Mouse (Mus musculus) forebrain, postnatal 0 days (tissue): ENCODE measurements around the gene Cacna1d. TPM values are rescaled to one million over a fixed set of nuclear protein-coding genes. Genes with fewer than 3 reads are reported as not detected.

Experiments used
- ATAC-seq: fragments of 200-750 bp; cut with Nextera tagmentation; 2 replicates; pipeline ENCODE4 v1.8.0; 2017; ENCODE audit warnings: mild to moderate bottlenecking, moderate library complexity
- DNase-seq: peaks from one replicate; pipeline ENCODE4 v3.0.0-alpha.2; 2015
- H3K27ac ChIP-seq: fragments of 300-500 bp; sonication (generic); 2 replicates; pipeline ENCODE4 v1.5.1; 2014; ENCODE audit warnings: low read depth, mild to moderate bottlenecking, antibody characterized with exemption, low read length, moderate library complexity, mixed read lengths
- H3K27me3 ChIP-seq: fragments of 300-500 bp; sonication (generic); 2 replicates; pipeline ENCODE4 v1.6.1; 2014; ENCODE audit warnings: mild to moderate bottlenecking, low read length, mixed read lengths; ENCODE audit not compliant: insufficient read depth
- H3K36me3 ChIP-seq: fragments of 300-500 bp; sonication (generic); 2 replicates; pipeline ENCODE4 v1.6.1; 2014; ENCODE audit warnings: mild to moderate bottlenecking, moderate library complexity; ENCODE audit not compliant: insufficient read depth
- H3K4me1 ChIP-seq: fragments of 300-500 bp; sonication (generic); 2 replicates; pipeline ENCODE4 v1.6.1; 2014; ENCODE audit warnings: antibody characterized with exemption; ENCODE audit not compliant: insufficient read depth
- H3K4me2 ChIP-seq: fragments of 300-500 bp; sonication (generic); 2 replicates; pipeline ENCODE4 v1.6.1; 2014; ENCODE audit warnings: low read depth, mild to moderate bottlenecking, moderate library complexity
- H3K4me3 ChIP-seq: fragments of 300-500 bp; sonication (generic); 2 replicates; pipeline ENCODE4 v1.5.1; 2014; ENCODE audit warnings: low read depth, low read length, mixed read lengths
- H3K9ac ChIP-seq: fragments of 300-500 bp; sonication (generic); 2 replicates; pipeline ENCODE4 v1.6.1; 2014; ENCODE audit warnings: mild to moderate bottlenecking
- H3K9me3 ChIP-seq: fragments of 300-500 bp; sonication (generic); 2 replicates; pipeline ENCODE4 v1.6.1; 2016; ENCODE audit warnings: low read length
- CTCF ChIP-seq: sonication (generic); IDR thresholded peaks from 2 replicates; pipeline ENCODE4 v1.5.1; 2016; ENCODE audit warnings: antibody characterized with exemption, control low read depth, low read depth
- WGBS: fragments of 180-500 bp; shearing (Covaris S2); extraction: QIAGEN DNeasy Blood & Tissue Kit; methylation state at CpG from one replicate; pipeline ENCODE4 v1.1.7; 2014; 5-methylcytosine and 5-hydroxymethylcytosine counted together
- polyA plus RNA-seq: library from polyadenylated mRNA; unstranded; fragments of >200 nt; fragmentation: Nextera tagmentation; extraction: Ambion mirVana; gene quantifications from 2 replicates; pipeline ENCODE4 v1.2.1, GENCODE M21; 2015
- total RNA-seq: library from RNA; depleted of rRNA; stranded (reverse); fragments of >200 nt; gene quantifications from 2 replicates; pipeline ENCODE4 v1.2.3, GENCODE M21; 2014

Cacna1d gene
- total and polyA plus RNA-seq, 2 experiments from 2014 or later: 7.2 to 31.3 TPM

GRCm38 (mm10) chr14:30528392-30528791 lies 37.1 kb upstream of the Cacna1d start:
- TF ChIP-seq CTCF: no peak
- Histone ChIP-seq H3K9ac (no peak overlapping the region), H3K27ac (no peak overlapping the region), H3K9me3 (no peaks in the 10 kb centered on the region), H3K36me3 (peaks cover 41% of the 10 kb centered on the region), H3K4me1 (0 out of 2 replicates have a peak, but pooled peaks cover 3% of the 10 kb centered on the region), H3K4me3 (no peak overlapping the region), H3K27me3 (no peaks in the 10 kb centered on the region), H3K4me2 (no peak overlapping the region)
- DNase-seq (no peak), ATAC-seq (no peak)
- 88% methylated on average over 10 of the region's 10 CpGs for WGBS

- ATAC-seq (no peak), DNase-seq (no peak)
- 73% methylated on average over 6 of the region's 6 CpGs for WGBS
- no peaks in the 10 kb centered on the region for H3K4me1 ChIP-seq
- no peaks in the 10 kb centered on the region for H3K9me3 ChIP-seq
- no peak overlapping the region for H3K4me2 ChIP-seq
- H3K27me3 ChIP-seq: no peaks in the 10 kb centered on the region
- no peak for TF ChIP-seq CTCF
- no peak overlapping the region for H3K9ac ChIP-seq
- peaks cover 90% of the 10 kb centered on the region for H3K36me3 ChIP-seq
- no peak overlapping the region for H3K27ac ChIP-seq
- no peak overlapping the region for H3K4me3 ChIP-seq
Measured at GRCm38 (mm10) chr14:30523356-30523755, 32.1 kb upstream of the Cacna1d start.

- Histone ChIP-seq H3K4me3 (no peak overlapping the region), H3K4me1 (no peaks in the 10 kb centered on the region), H3K4me2 (no peak overlapping the region), H3K9ac (no peak overlapping the region), H3K9me3 (no peaks in the 10 kb centered on the region), H3K27ac (no peak overlapping the region), H3K27me3 (no peaks in the 10 kb centered on the region), H3K36me3 (peaks cover 67% of the 10 kb centered on the region)
- ATAC-seq: no peak
- 73% methylated on average over 5 of the region's 5 CpGs for WGBS
- no peak for TF ChIP-seq CTCF
- DNase-seq: no peak
Measured at GRCm38 (mm10) chr14:30519323-30519722, 28.1 kb upstream of the Cacna1d start.

GRCm38 (mm10) chr14:30515931-30516723 lies 24.9 kb upstream of the Cacna1d start:
- peak; percentile 71 for ATAC-seq
- Histone ChIP-seq H3K27me3 (no peaks in the 10 kb centered on the region), H3K4me3 (no peak overlapping the region), H3K27ac (no peak overlapping the region), H3K4me2 (no peak overlapping the region), H3K9me3 (no peaks in the 10 kb centered on the region), H3K4me1 (no peaks in the 10 kb centered on the region), H3K9ac (no peak overlapping the region), H3K36me3 (peaks cover 51% of the 10 kb centered on the region)
- peak; percentile 74 for TF ChIP-seq CTCF
- WGBS: 87% methylated on average over 13 of the region's 13 CpGs
- DNase-seq: peak; percentile 46

- DNase-seq: no peak
Measured at GRCm38 (mm10) chr14:30512896-30513295, 21.6 kb upstream of the Cacna1d start.

GRCm38 (mm10) chr14:30510214-30510763 lies 19.0 kb upstream of the Cacna1d start:
- no peaks in the 10 kb centered on the region for H3K9me3 ChIP-seq
- no peaks in the 10 kb centered on the region for H3K4me1 ChIP-seq
- no peak overlapping the region for H3K4me2 ChIP-seq
- no peak for TF ChIP-seq CTCF
- H3K9ac ChIP-seq: no peak overlapping the region
- H3K4me3 ChIP-seq: no peak overlapping the region
- no peak overlapping the region for H3K27ac ChIP-seq
- peaks cover 57% of the 10 kb centered on the region for H3K36me3 ChIP-seq
- H3K27me3 ChIP-seq: no peaks in the 10 kb centered on the region
- DNase-seq (no peak), ATAC-seq (no peak)
- 94% methylated on average over 6 of the region's 6 CpGs for WGBS

More at GRCm38 (mm10) chr14:30512896-30513295, 21.6 kb upstream of the Cacna1d start:
- WGBS: 88% methylated on average over 5 of the region's 5 CpGs
- H3K36me3 ChIP-seq: peaks cover 37% of the 10 kb centered on the region
- H3K4me2 ChIP-seq: no peak overlapping the region
- no peak for ATAC-seq
- H3K4me3 ChIP-seq: no peak overlapping the region
- H3K9me3 ChIP-seq: no peaks in the 10 kb centered on the region
- no peak overlapping the region for H3K27ac ChIP-seq
- no peaks in the 10 kb centered on the region for H3K27me3 ChIP-seq
- no peak for TF ChIP-seq CTCF
- no peak overlapping the region for H3K9ac ChIP-seq
- H3K4me1 ChIP-seq: no peaks in the 10 kb centered on the region

GRCm38 (mm10) chr14:30504990-30505389 lies 13.7 kb upstream of the Cacna1d start:
- Histone ChIP-seq H3K36me3 (peaks cover 47% of the 10 kb centered on the region), H3K4me3 (no peak overlapping the region), H3K27ac (no peak overlapping the region), H3K9ac (no peak overlapping the region), H3K4me1 (no peaks in the 10 kb centered on the region), H3K27me3 (no peaks in the 10 kb centered on the region), H3K4me2 (no peak overlapping the region), H3K9me3 (no peaks in the 10 kb centered on the region)
- ATAC-seq (no peak), DNase-seq (no peak)
- TF ChIP-seq CTCF: no peak
- 80% methylated on average over 5 of the region's 5 CpGs for WGBS
